Mouse (Mus musculus): Measurements from ENCODE around the gene Nrn1l. TPM values are rescaled to one million over a fixed set of nuclear protein-coding genes. Genes with fewer than 3 reads are reported as not detected.

Nrn1l gene
- polyA plus RNA-seq (2015; fragmentation: Nextera tagmentation; extraction: Ambion mirVana): not detected in 2 replicates

DNA sequence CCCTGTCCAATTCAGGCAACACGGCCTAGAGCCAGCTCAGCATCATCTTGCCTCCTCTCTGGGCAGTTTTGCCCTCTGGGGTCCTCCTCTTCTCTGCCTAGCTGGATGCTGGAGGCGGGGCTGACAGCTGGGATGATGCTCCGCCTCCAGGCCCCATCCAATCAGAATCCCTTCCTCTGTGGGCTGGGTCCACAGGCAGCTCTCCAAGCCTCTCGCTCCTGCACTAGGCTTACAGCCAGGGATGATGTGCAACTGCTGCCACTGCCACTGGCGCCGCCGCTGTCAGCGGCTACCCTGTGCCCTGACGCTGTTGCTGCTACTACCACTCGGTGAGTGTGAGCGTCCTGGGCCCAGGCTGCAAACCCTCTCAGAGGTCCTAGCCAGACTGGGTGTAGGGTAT lies at the start of gene Nrn1l:
Nrn1l (plus strand) TSS at position 229 of the 400 bp plus-strand sequence.
- Histone ChIP-seq H3K4me3 (replicated peaks) (no peak within 1 kb of the TSS), H3K27ac (replicated peaks) (no peak within 1 kb of the TSS), H3K9ac (no peak within 1 kb of the TSS), H3K36me3 (replicated peaks) (peaks cover 59% of the 10 kb centered on the region), H3K4me1 (replicated peaks) (0 out of 2 replicates have a peak, but pooled peaks cover 3% of the 10 kb centered on the region), H3K9me3 (replicated peaks) (no peaks in the 10 kb centered on the region), H3K27me3 (no peaks in the 10 kb centered on the region), H3K4me2 (no peak within 1 kb of the TSS)
- peak; percentile 56 for ATAC-seq (ENCODE audit: insufficient read depth)
- WGBS (ENCODE audit: insufficient replicate concordance): 43% methylated on average over 11 of the region's 11 CpGs

- Histone ChIP-seq H3K4me2 (no peak overlapping the region), H3K9ac (no peak overlapping the region), H3K4me1 (replicated peaks) (peaks cover 24% of the 10 kb centered on the region), H3K36me3 (replicated peaks) (peaks cover 66% of the 10 kb centered on the region), H3K27me3 (no peaks in the 10 kb centered on the region), H3K4me3 (replicated peaks) (no peak overlapping the region), H3K27ac (replicated peaks) (no peak overlapping the region), H3K9me3 (replicated peaks) (no peaks in the 10 kb centered on the region)
- 41% methylated on average over 11 of the region's 11 CpGs for WGBS (ENCODE audit: insufficient replicate concordance)
- ATAC-seq (ENCODE audit: insufficient read depth): no peak
Measured at GRCm38 (mm10) chr8:105846678-105847077, 46.7 kb upstream of the Nrn1l start.

- 81% methylated on average over 4 of the region's 4 CpGs for WGBS (ENCODE audit: insufficient replicate concordance)
- Histone ChIP-seq H3K9me3 (replicated peaks) (no peaks in the 10 kb centered on the region), H3K9ac (peak overlapping the region; percentile 40; the same call in 1 of the 2 replicates), H3K27me3 (no peaks in the 10 kb centered on the region), H3K27ac (replicated peaks) (peak overlapping the region; percentile 38; the same call in 1 of the 2 replicates), H3K36me3 (replicated peaks) (peaks cover 48% of the 10 kb centered on the region), H3K4me1 (replicated peaks) (peaks cover 36% of the 10 kb centered on the region), H3K4me3 (replicated peaks) (no peak overlapping the region), H3K4me2 (peak overlapping the region; percentile 62)
- ATAC-seq (ENCODE audit: insufficient read depth): no peak
Measured at GRCm38 (mm10) chr8:105850014-105850413, 43.4 kb upstream of the Nrn1l start.

DNA sequence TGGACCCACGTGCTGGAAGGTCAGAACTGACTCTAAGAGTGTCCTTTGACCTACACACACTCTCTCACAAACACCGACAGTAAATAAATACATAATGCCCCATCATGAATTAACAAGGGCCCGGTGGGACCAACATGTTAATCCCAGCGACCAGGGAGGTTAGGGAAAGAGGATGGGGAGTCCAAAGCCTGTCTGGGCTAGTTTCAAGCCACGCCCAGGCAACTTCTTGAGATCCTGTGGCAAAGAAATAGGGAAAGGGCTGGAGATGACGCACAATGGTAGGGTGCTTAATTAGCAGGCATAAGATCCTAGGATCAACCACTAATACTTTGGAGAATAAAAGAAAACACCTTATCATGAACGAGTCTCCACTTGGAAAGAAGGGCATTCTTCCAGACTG lies 42.8 kb upstream of the Nrn1l start:
- H3K9me3 ChIP-seq (replicated peaks): no peaks in the 10 kb centered on the region
- H3K9ac ChIP-seq: peak overlapping the region; percentile 40
- H3K27me3 ChIP-seq: no peaks in the 10 kb centered on the region
- H3K4me1 ChIP-seq (replicated peaks): peaks cover 41% of the 10 kb centered on the region
- ATAC-seq (ENCODE audit: insufficient read depth): no peak
- H3K36me3 ChIP-seq (replicated peaks): peaks cover 42% of the 10 kb centered on the region
- WGBS (ENCODE audit: insufficient replicate concordance): 67% methylated on average over 7 of the region's 7 CpGs
- peak overlapping the region; percentile 48 for H3K4me3 ChIP-seq (replicated peaks)
- H3K4me2 ChIP-seq: peak overlapping the region; percentile 62
- peak overlapping the region; percentile 38; the same call in 1 of the 2 replicates for H3K27ac ChIP-seq (replicated peaks)

DNA sequence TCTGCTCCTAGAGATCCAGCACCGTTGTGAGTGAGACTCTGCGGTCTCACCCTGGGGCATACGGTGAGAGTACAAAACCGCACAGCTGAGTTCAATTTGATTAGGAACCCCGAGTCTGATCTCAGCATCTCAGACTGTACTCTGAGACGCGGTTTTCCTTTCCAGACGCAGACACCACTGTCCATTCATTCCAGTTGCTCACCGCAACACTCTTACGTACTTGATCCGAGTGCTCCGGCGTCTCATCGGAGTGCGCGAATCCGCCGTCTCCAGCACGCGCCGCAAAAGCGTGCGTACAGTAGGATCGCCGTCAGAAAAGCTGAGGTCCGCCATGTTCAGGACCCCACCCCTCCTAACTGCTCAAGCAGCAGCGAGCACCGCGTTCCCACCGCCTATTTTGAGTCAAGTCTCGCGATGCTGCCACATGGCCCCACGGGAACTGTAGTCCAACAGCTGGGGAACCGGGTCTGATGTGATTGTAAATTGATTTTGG lies 41.7 kb upstream of the Nrn1l start:
- H3K4me3 ChIP-seq (replicated peaks): peak overlapping the region; percentile 80
- WGBS (ENCODE audit: insufficient replicate concordance): under 1% methylated on average over 34 of the region's 34 CpGs
- peak overlapping the region; percentile 74 for H3K9ac ChIP-seq
- ATAC-seq (ENCODE audit: insufficient read depth): peak; percentile 62
- H3K4me2 ChIP-seq: peak overlapping the region; percentile 77
- H3K27me3 ChIP-seq: no peaks in the 10 kb centered on the region
- H3K4me1 ChIP-seq (replicated peaks): peaks cover 47% of the 10 kb centered on the region
- no peaks in the 10 kb centered on the region for H3K9me3 ChIP-seq (replicated peaks)
- H3K36me3 ChIP-seq (replicated peaks): peaks cover 31% of the 10 kb centered on the region
- peak overlapping the region; percentile 89 for H3K27ac ChIP-seq (replicated peaks)

GRCm38 (mm10) chr8:105852146-105852729 lies 41.1 kb upstream of the Nrn1l start:
- H3K27ac ChIP-seq (replicated peaks): peak overlapping the region; percentile 14; the same call in 1 of the 2 replicates
- H3K9ac ChIP-seq: no peak overlapping the region
- 73% methylated on average over 12 of the region's 12 CpGs for WGBS (ENCODE audit: insufficient replicate concordance)
- peak overlapping the region; percentile 80 for H3K4me3 ChIP-seq (replicated peaks)
- no peaks in the 10 kb centered on the region for H3K27me3 ChIP-seq
- peaks cover 48% of the 10 kb centered on the region for H3K4me1 ChIP-seq (replicated peaks)
- no peak for ATAC-seq (ENCODE audit: insufficient read depth)
- peak overlapping the region; percentile 77 for H3K4me2 ChIP-seq
- peaks cover 26% of the 10 kb centered on the region for H3K36me3 ChIP-seq (replicated peaks)
- H3K9me3 ChIP-seq (replicated peaks): no peaks in the 10 kb centered on the region

- no peak within 1 kb of the TSS for H3K9ac ChIP-seq
- peak within 1 kb of the TSS; percentile 77 for H3K4me2 ChIP-seq
- H3K27ac ChIP-seq (replicated peaks): peak within 1 kb of the TSS; percentile 14; the same call in 1 of the 2 replicates
- H3K27me3 ChIP-seq: no peaks in the 10 kb centered on the region
- peak within 1 kb of the TSS; percentile 80 for H3K4me3 ChIP-seq (replicated peaks)
- H3K9me3 ChIP-seq (replicated peaks): no peaks in the 10 kb centered on the region
- WGBS (ENCODE audit: insufficient replicate concordance): 68% methylated on average over 3 of the region's 3 CpGs
- ATAC-seq (ENCODE audit: insufficient read depth): no peak
- H3K4me1 ChIP-seq (replicated peaks): peaks cover 56% of the 10 kb centered on the region
- peaks cover 22% of the 10 kb centered on the region for H3K36me3 ChIP-seq (replicated peaks)
Measured at GRCm38 (mm10) chr8:105853178-105853577, 40.2 kb upstream of the Nrn1l start, which contains the start of gene Cenpt. Cenpt (minus strand) TSS chr8:105853278.

- Histone ChIP-seq H3K9ac (peak overlapping the region; percentile 92; the same call in 1 of the 2 replicates), H3K36me3 (replicated peaks) (peaks cover 18% of the 10 kb centered on the region), H3K27ac (replicated peaks) (no peak overlapping the region), H3K27me3 (no peaks in the 10 kb centered on the region), H3K4me2 (peak overlapping the region; percentile 98), H3K4me3 (replicated peaks) (peak overlapping the region; percentile 90), H3K9me3 (replicated peaks) (no peaks in the 10 kb centered on the region), H3K4me1 (replicated peaks) (peaks cover 67% of the 10 kb centered on the region)
- ATAC-seq (ENCODE audit: insufficient read depth): no peak
- 24% methylated on average over 8 of the region's 8 CpGs for WGBS (ENCODE audit: insufficient replicate concordance)
Measured at GRCm38 (mm10) chr8:105854303-105854702, 39.1 kb upstream of the Nrn1l start.

DNA sequence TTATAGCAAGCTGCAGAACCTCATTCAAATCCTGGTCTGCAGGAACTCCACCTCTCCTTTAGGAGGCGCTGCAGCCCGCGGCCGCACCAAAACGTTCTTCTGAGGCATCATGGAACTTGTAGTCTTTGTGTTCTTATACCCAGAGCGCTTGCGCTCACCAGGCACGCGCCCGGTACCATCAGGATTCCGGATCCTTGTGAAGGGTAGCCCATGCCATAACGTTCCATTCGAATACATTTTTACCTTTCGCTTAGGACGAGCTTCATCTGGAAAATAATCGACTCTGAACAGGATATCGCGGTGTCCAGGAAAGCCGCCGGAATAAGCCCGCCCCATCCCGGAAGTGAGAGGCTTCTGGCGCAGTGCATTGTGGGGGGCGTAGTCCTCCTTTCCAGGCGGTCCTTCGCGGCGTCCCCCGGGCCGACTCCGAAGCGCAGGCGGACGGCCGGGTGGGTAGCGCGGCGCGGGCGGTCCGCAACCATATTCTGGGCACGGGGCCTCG lies 38.6 kb upstream of the Nrn1l start, which contains the start of gene Thap11:
Thap11 (plus strand) TSS at position 418 of the 502 bp plus-strand sequence.
- under 1% methylated on average over 43 of the region's 43 CpGs for WGBS (ENCODE audit: insufficient replicate concordance)
- peak; percentile 85 for ATAC-seq (ENCODE audit: insufficient read depth)
- peaks cover 68% of the 10 kb centered on the region for H3K4me1 ChIP-seq (replicated peaks)
- no peaks in the 10 kb centered on the region for H3K27me3 ChIP-seq
- H3K36me3 ChIP-seq (replicated peaks): peaks cover 13% of the 10 kb centered on the region
- peak within 1 kb of the TSS; percentile 89 for H3K27ac ChIP-seq (replicated peaks)
- no peaks in the 10 kb centered on the region for H3K9me3 ChIP-seq (replicated peaks)
- H3K4me2 ChIP-seq: peak within 1 kb of the TSS; percentile 98
- H3K9ac ChIP-seq: peak within 1 kb of the TSS; percentile 92
- peak within 1 kb of the TSS; percentile 90 for H3K4me3 ChIP-seq (replicated peaks)

DNA sequence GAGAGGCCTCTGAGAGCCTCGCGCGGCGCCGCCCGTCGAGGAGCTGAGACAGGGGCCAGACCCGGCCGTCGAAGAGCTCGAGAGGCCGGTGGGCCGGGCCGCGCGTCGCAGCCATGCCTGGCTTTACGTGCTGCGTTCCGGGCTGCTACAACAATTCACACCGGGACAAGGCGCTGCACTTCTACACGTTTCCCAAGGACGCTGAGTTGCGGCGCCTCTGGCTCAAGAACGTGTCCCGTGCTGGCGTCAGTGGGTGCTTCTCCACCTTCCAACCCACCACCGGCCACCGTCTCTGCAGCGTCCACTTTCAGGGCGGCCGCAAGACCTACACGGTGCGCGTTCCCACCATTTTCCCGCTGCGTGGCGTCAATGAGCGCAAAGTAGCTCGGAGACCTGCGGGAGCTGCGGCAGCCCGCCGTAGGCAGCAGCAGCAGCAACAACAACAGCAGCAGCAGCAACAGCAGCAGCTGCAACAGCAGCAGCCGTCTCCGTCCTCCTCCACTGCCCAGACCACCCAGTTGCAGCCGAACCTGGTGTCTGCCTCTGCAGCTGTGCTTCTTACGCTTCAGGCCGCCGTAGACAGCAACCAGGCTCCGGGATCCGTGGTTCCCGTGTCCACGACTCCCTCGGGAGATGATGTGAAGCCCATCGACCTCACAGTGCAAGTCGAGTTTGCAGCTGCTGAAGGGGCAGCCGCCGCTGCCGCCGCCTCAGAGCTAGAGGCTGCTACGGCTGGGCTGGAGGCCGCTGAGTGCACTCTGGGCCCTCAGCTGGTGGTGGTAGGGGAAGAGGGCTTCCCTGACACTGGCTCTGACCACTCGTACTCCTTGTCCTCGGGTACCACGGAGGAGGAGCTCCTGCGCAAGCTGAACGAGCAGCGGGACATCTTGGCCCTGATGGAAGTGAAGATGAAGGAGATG lies 37.9 kb upstream of the Nrn1l start:
- H3K9me3 ChIP-seq (replicated peaks): no peaks in the 10 kb centered on the region
- under 1% methylated on average over 71 of the region's 71 CpGs for WGBS (ENCODE audit: insufficient replicate concordance)
- H3K36me3 ChIP-seq (replicated peaks): peaks cover 12% of the 10 kb centered on the region
- peak overlapping the region; percentile 90 for H3K4me3 ChIP-seq (replicated peaks)
- H3K27me3 ChIP-seq: no peaks in the 10 kb centered on the region
- peak overlapping the region; percentile 92 for H3K9ac ChIP-seq
- H3K27ac ChIP-seq (replicated peaks): peak overlapping the region; percentile 89
- H3K4me2 ChIP-seq: peak overlapping the region; percentile 98
- peak; percentile 26 for ATAC-seq (ENCODE audit: insufficient read depth)
- H3K4me1 ChIP-seq (replicated peaks): peaks cover 68% of the 10 kb centered on the region
